Mouse (Mus musculus) limb, embryonic 12.5 days (tissue): ENCODE data around the gene Usp46. TPM values are rescaled to one million over a fixed set of nuclear protein-coding genes. Genes with fewer than 3 reads are reported as not detected.

Source experiments
- ATAC-seq: fragments of 200-750 bp; cut with Nextera tagmentation; 2 replicates; pipeline ENCODE4 v1.8.0; 2017; ENCODE audit warnings: low read depth, moderate TSS enrichment; ENCODE audit not compliant: insufficient number of reproducible peaks, insufficient read depth, low FRiP score, low TSS enrichment
- H3K27ac ChIP-seq: fragments of 300-500 bp; sonication (generic); 2 replicates; pipeline ENCODE4 v1.5.1; 2016; ENCODE audit warnings: mild to moderate bottlenecking, moderate library complexity
- H3K27me3 ChIP-seq: fragments of 300-500 bp; sonication (generic); 2 replicates; pipeline ENCODE4 v1.6.1; 2016; ENCODE audit warnings: mild to moderate bottlenecking, moderate library complexity
- H3K36me3 ChIP-seq: fragments of 300-500 bp; sonication (generic); 2 replicates; pipeline ENCODE4 v1.6.1; 2016; ENCODE audit warnings: mild to moderate bottlenecking, moderate library complexity
- H3K4me1 ChIP-seq: fragments of 300-500 bp; sonication (generic); replicated peaks from 2 replicates; pipeline ENCODE4 v1.6.1; 2016
- H3K4me2 ChIP-seq: fragments of 300-500 bp; sonication (generic); 2 replicates; pipeline ENCODE4 v1.6.1; 2016; ENCODE audit warnings: mild to moderate bottlenecking, moderate library complexity
- H3K4me3 ChIP-seq: fragments of 300-500 bp; sonication (generic); replicated peaks from 2 replicates; pipeline ENCODE4 v1.5.1; 2016; ENCODE audit warnings: mild to moderate bottlenecking
- H3K9ac ChIP-seq: fragments of 300-500 bp; sonication (generic); replicated peaks from 2 replicates; pipeline ENCODE4 v1.6.1; 2016; ENCODE audit warnings: mild to moderate bottlenecking, moderate library complexity
- H3K9me3 ChIP-seq: fragments of 300-500 bp; sonication (generic); 2 replicates; pipeline ENCODE4 v1.6.1; 2016; ENCODE audit warnings: mild to moderate bottlenecking, moderate library complexity
- WGBS: fragments of 180-500 bp; shearing (Covaris S2); methylation state at CpG from one replicate; pipeline ENCODE4 v1.1.7; 2016; 5-methylcytosine and 5-hydroxymethylcytosine counted together
- polyA plus RNA-seq: library from polyadenylated mRNA; unstranded; fragments of >200 nt; fragmentation: Nextera tagmentation; extraction: Ambion mirVana; gene quantifications from 2 replicates; pipeline ENCODE4 v1.2.1, GENCODE M21; 2016

Usp46 gene
- polyA plus RNA-seq, 1 experiment from 2014 or later = 49.3 TPM

- peak overlapping the region; percentile 95 for H3K9ac ChIP-seq
- H3K4me2 ChIP-seq = peak overlapping the region; percentile 62
- H3K36me3 ChIP-seq = 0 out of 2 replicates have a peak, but pooled peaks cover 4% of the 10 kb centered on the region
- no peaks in the 10 kb centered on the region for H3K9me3 ChIP-seq
- no peaks in the 10 kb centered on the region for H3K27me3 ChIP-seq
- H3K4me3 ChIP-seq = peak overlapping the region; percentile 90
- H3K4me1 ChIP-seq = peaks cover 48% of the 10 kb centered on the region
- peak overlapping the region; percentile 99 for H3K27ac ChIP-seq
- WGBS = 2% methylated on average over 18 of the region's 18 CpGs
- peak; percentile 55 for ATAC-seq
Observed at GRCm38 (mm10) chr5:74068714-74069321, 587 bp upstream of the Usp46 start.

GRCm38 (mm10) chr5:74067346-74067745 is 885 bp downstream of the Usp46 start:
- Histone ChIP-seq H3K9me3 (no peaks in the 10 kb centered on the region), H3K9ac (peak overlapping the region; percentile 95), H3K4me2 (peak overlapping the region; percentile 62), H3K27me3 (no peaks in the 10 kb centered on the region), H3K36me3 (0 out of 2 replicates have a peak, but pooled peaks cover 4% of the 10 kb centered on the region), H3K27ac (peak overlapping the region; percentile 99), H3K4me1 (peaks cover 59% of the 10 kb centered on the region), H3K4me3 (peak overlapping the region; percentile 90)
- no peak for ATAC-seq
- WGBS = under 1% methylated on average over 4 of the region's 4 CpGs

GRCm38 (mm10) chr5:74066416-74067115 is 1.7 kb downstream of the Usp46 start:
- ATAC-seq = no peak
- H3K36me3 ChIP-seq = 0 out of 2 replicates have a peak, but pooled peaks cover 4% of the 10 kb centered on the region
- H3K4me1 ChIP-seq = peaks cover 65% of the 10 kb centered on the region
- H3K9me3 ChIP-seq = no peaks in the 10 kb centered on the region
- H3K27ac ChIP-seq = peak overlapping the region; percentile 99
- WGBS = 24% methylated on average over 12 of the region's 12 CpGs
- peak overlapping the region; percentile 95 for H3K9ac ChIP-seq
- H3K27me3 ChIP-seq = no peaks in the 10 kb centered on the region
- peak overlapping the region; percentile 90 for H3K4me3 ChIP-seq
- peak overlapping the region; percentile 62 for H3K4me2 ChIP-seq

- H3K9me3 ChIP-seq = no peaks in the 10 kb centered on the region
- 0 out of 2 replicates have a peak, but pooled peaks cover 4% of the 10 kb centered on the region for H3K36me3 ChIP-seq
- no peak overlapping the region for H3K9ac ChIP-seq
- peaks cover 73% of the 10 kb centered on the region for H3K4me1 ChIP-seq
- H3K27me3 ChIP-seq = no peaks in the 10 kb centered on the region
- H3K4me3 ChIP-seq = peak overlapping the region; percentile 90
- H3K4me2 ChIP-seq = peak overlapping the region; percentile 62
- no peak for ATAC-seq
- H3K27ac ChIP-seq = peak overlapping the region; percentile 99; the same call in 1 of the 2 replicates
- WGBS = 28% methylated on average over 11 of the region's 11 CpGs
Observed at GRCm38 (mm10) chr5:74065565-74066275, 2.5 kb downstream of the Usp46 start.

GRCm38 (mm10) chr5:74064844-74065243 is 3.4 kb downstream of the Usp46 start:
- no peak for ATAC-seq
- no peak overlapping the region for H3K9ac ChIP-seq
- H3K36me3 ChIP-seq = 0 out of 2 replicates have a peak, but pooled peaks cover 4% of the 10 kb centered on the region
- no peaks in the 10 kb centered on the region for H3K9me3 ChIP-seq
- H3K27me3 ChIP-seq = no peaks in the 10 kb centered on the region
- H3K27ac ChIP-seq = no peak overlapping the region
- 82% methylated on average over 7 of the region's 7 CpGs for WGBS
- H3K4me2 ChIP-seq = peak overlapping the region; percentile 62
- peaks cover 70% of the 10 kb centered on the region for H3K4me1 ChIP-seq
- H3K4me3 ChIP-seq = peak overlapping the region; percentile 90; the same call in 1 of the 2 replicates

- H3K4me3 ChIP-seq = no peak overlapping the region
- H3K4me2 ChIP-seq = no peak overlapping the region
- no peak overlapping the region for H3K9ac ChIP-seq
- 0 out of 2 replicates have a peak, but pooled peaks cover 4% of the 10 kb centered on the region for H3K36me3 ChIP-seq
- no peak for ATAC-seq
- H3K27me3 ChIP-seq = no peaks in the 10 kb centered on the region
- H3K4me1 ChIP-seq = peaks cover 61% of the 10 kb centered on the region
- H3K9me3 ChIP-seq = no peaks in the 10 kb centered on the region
- 0 out of 2 replicates have a peak overlapping the region, but pooled peaks have one; percentile 2 for H3K27ac ChIP-seq
- WGBS = 81% methylated on average over 5 of the region's 5 CpGs
Observed at GRCm38 (mm10) chr5:74063226-74063747, 4.9 kb downstream of the Usp46 start.

- H3K27me3 ChIP-seq = no peaks in the 10 kb centered on the region
- H3K27ac ChIP-seq = no peak overlapping the region
- no peak for ATAC-seq
- 83% methylated on average over 6 of the region's 7 CpGs for WGBS
- H3K9ac ChIP-seq = no peak overlapping the region
- H3K4me1 ChIP-seq = peaks cover 59% of the 10 kb centered on the region
- H3K4me3 ChIP-seq = no peak overlapping the region
- no peak overlapping the region for H3K4me2 ChIP-seq
- no peaks in the 10 kb centered on the region for H3K9me3 ChIP-seq
- H3K36me3 ChIP-seq = 0 out of 2 replicates have a peak, but pooled peaks cover 4% of the 10 kb centered on the region
Observed at GRCm38 (mm10) chr5:74062266-74062665, 6.0 kb downstream of the Usp46 start.

GRCm38 (mm10) chr5:74061408-74062047 is 6.7 kb downstream of the Usp46 start:
- no peaks in the 10 kb centered on the region for H3K9me3 ChIP-seq
- 80% methylated on average over 18 of the region's 18 CpGs for WGBS
- H3K9ac ChIP-seq = no peak overlapping the region
- no peak overlapping the region for H3K4me3 ChIP-seq
- peaks cover 52% of the 10 kb centered on the region for H3K4me1 ChIP-seq
- ATAC-seq = no peak
- H3K27ac ChIP-seq = peak overlapping the region; percentile 43; the same call in 1 of the 2 replicates
- H3K4me2 ChIP-seq = 0 out of 2 replicates have a peak overlapping the region, but pooled peaks have one; percentile 20
- H3K27me3 ChIP-seq = no peaks in the 10 kb centered on the region
- H3K36me3 ChIP-seq = 0 out of 2 replicates have a peak, but pooled peaks cover 4% of the 10 kb centered on the region

GRCm38 (mm10) chr5:74052171-74052909 is 15.9 kb downstream of the Usp46 start:
- no peaks in the 10 kb centered on the region for H3K27me3 ChIP-seq
- H3K4me3 ChIP-seq = no peak overlapping the region
- H3K9me3 ChIP-seq = no peaks in the 10 kb centered on the region
- H3K27ac ChIP-seq = no peak overlapping the region; the same call in 1 of the 2 replicates
- H3K36me3 ChIP-seq = peaks cover 31% of the 10 kb centered on the region
- 78% methylated on average over 15 of the region's 15 CpGs for WGBS
- peaks cover 25% of the 10 kb centered on the region for H3K4me1 ChIP-seq
- no peak overlapping the region for H3K4me2 ChIP-seq
- ATAC-seq = no peak
- 0 out of 2 replicates have a peak overlapping the region, but pooled peaks have one; percentile 19 for H3K9ac ChIP-seq
